Mouse (Mus musculus): Measurements from ENCODE around the gene Lrrc57. TPM values are rescaled to one million over a fixed set of nuclear protein-coding genes. Genes with fewer than 3 reads are reported as not detected.

Lrrc57 gene
- total RNA-seq (2021) = 10 to 100 TPM; 11.5 to 12.0 TPM
- long read RNA-seq, experiment 1, transcript Lrrc57-204 (6 exons, 1,961 nt) = minor isoform, 5 of 26 reads
- long read RNA-seq, experiment 1, transcript Lrrc57-202 (6 exons, 1,962 nt) = major isoform, 6 of 26 reads
- long read RNA-seq, experiment 1, partial matches to known transcripts = 2 of 26 reads
- long read RNA-seq, experiment 1, other reads (novel, unspliced or antisense) = 10 of 26 reads
- long read RNA-seq, experiment 2, transcript Lrrc57-204 (6 exons, 1,961 nt) = major isoform, 9 of 27 reads
- long read RNA-seq, experiment 2, partial matches to known transcripts = 1 of 27 reads
- long read RNA-seq, experiment 2, other reads (novel, unspliced or antisense) = 12 of 27 reads

DNA sequence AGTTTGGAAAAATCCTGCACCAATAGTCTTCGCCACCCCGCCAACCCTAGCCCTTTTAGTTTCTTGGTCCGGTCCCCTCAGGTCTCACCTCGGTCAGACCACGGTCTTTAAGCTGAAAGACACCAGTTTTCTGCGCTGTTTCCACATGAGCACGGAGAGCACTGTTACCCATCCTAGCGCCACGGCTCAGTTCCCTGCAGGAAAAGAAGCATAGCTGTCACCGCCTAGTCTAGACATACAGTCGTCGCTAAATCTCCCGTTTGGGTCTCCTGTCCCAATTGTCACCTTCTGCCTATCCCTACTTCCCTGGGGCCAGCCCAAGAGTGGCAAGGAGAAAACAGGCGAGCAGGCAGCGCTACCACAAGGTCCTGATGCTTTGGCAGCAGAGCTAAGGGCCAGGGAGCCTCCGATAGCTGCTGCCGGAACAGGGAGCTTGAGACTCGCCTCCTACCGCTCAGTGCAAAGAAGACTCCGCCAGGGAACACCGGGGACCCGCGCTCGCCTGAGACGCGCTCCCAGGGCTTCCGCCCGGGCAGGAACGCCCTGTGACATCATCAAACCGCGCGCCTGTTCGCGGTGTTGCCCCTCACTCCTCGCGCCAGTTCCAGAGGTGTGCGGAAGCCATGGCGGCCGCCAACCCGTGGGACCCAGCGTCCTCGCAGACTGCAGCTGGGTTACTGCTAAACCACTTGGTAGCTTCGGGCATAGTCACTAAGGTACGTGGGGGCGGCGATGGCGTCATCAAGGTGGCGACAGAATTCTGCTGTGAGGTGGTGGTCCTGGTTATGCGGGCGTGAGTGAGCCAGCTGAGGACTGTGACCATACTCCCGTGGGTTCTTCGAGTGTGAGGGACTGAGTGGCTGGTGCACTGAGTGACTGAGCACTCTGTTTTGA lies at the start of gene Lrrc57, which contains the start of gene Haus2:
TSS of gene Lrrc57 (minus strand) at position 691 of the 894 bp plus-strand sequence.
TSS of gene Haus2 (plus strand) at position 554 of the 894 bp plus-strand sequence.
- DNase-seq = peak; percentile 92

- DNase-seq = no peak
These were observed 49.2 kb upstream of the Lrrc57 start for GRCm38 (mm10) chr2:120658486-120658885.

- DNase-seq = no peak
These were observed 47.4 kb upstream of the Lrrc57 start for GRCm38 (mm10) chr2:120656711-120657110.

GRCm38 (mm10) chr2:120655905-120656304 lies 46.6 kb upstream of the Lrrc57 start:
- no peak for DNase-seq

- no peak for DNase-seq
These were observed 45.4 kb upstream of the Lrrc57 start for GRCm38 (mm10) chr2:120654693-120655092.

GRCm38 (mm10) chr2:120652925-120653284 lies 43.6 kb upstream of the Lrrc57 start:
- no peak for DNase-seq

GRCm38 (mm10) chr2:120652256-120652924 lies 43.1 kb upstream of the Lrrc57 start:
- DNase-seq = no peak

GRCm38 (mm10) chr2:120646777-120647176 lies 37.5 kb upstream of the Lrrc57 start:
- DNase-seq = peak; percentile 14

- peak; percentile 67 for DNase-seq
These were observed 34.5 kb upstream of the Lrrc57 start for GRCm38 (mm10) chr2:120643836-120644235.

GRCm38 (mm10) chr2:120640835-120641234 lies 31.5 kb upstream of the Lrrc57 start:
- no peak for DNase-seq

- DNase-seq = no peak
These were observed 22.6 kb upstream of the Lrrc57 start for GRCm38 (mm10) chr2:120631957-120632356.

DNA sequence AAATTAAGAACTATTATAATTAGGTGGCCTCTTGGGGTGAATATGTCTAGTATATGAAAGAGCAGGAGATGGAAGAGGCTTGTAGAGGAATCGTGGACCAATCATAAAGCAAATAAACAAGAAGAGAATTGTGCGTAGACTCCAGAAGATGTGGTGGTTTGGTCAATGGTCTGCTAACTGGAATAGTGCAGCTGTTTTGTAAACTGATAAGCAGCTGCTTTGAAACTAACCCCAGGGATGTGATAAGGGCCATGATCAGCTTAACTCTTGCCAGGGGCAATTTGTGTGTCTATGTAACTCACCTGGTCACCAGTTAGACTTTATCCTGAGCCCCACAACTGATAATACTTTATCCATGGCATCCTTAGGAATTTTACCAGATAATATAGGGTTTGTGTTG lies 22.2 kb upstream of the Lrrc57 start:
- no peak for DNase-seq

- no peak for DNase-seq
These were observed 21.3 kb upstream of the Lrrc57 start for GRCm38 (mm10) chr2:120630655-120631054.

DNA sequence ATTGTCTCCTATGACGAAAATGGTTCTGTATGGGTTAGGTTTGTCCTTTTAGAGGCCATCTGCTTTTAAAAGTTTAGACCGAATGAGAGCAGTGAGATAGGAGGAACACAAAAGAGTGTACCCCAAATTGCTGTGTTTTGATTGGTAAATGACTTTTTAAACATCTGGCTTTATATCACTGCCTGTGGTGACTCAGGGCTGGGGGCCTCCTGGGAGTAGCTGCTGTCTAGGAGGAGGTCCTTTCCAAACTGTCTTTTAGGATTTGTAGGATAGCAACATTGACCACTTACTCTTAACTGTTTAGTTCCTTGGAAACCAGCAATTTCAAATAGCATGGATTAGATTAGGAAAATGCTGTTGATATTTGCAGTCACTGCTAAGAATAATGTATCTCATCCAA lies 20.9 kb upstream of the Lrrc57 start:
- peak; percentile 33 for DNase-seq

DNA sequence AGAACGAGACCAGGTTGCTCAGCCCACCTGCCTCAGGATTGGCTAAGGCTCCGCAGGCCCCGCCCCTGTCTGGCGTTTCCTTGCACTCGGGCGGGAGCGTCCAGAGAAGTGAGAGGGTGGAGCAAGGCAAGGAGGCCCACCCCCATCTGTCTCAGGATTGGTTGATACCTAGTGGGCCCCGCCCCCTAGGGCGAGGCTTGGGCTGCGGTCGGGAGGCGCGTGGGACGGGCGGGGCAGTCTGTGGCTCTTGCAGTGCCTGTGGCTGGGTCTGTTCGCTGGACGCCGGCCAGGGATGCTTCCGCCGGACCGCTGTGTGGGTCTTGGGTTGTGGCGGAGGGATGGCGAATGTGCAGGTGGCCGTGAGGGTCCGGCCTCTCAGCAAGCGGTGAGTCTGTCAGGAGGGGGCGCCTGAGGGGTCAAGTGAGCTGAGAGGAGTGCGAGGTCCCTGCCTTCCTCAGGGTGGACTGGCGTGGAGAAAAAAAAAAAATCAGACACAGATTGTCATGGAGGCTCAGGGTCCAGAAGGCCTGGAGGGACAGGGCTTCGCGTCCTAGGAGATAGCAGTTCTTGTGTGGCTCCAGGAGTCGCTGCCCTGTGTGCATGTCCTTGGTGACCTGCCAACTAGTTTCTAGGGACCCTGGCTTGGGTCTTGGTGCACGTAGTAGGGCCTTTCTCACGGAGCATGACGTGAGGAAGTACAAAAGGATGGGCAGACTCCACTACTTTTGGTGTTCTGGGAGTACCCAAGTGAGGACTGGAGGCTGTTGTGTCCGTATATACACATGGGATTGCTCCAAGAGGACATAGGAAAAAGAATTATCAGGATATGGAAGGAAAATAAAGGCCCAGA lies 19.8 kb upstream of the Lrrc57 start, which contains the start of gene Stard9:
TSS of gene Stard9 (plus strand) at position 236 of the 850 bp plus-strand sequence.
- peak; percentile 98 for DNase-seq

- DNase-seq = no peak
These were observed 19.0 kb upstream of the Lrrc57 start for GRCm38 (mm10) chr2:120628076-120628865.

DNA sequence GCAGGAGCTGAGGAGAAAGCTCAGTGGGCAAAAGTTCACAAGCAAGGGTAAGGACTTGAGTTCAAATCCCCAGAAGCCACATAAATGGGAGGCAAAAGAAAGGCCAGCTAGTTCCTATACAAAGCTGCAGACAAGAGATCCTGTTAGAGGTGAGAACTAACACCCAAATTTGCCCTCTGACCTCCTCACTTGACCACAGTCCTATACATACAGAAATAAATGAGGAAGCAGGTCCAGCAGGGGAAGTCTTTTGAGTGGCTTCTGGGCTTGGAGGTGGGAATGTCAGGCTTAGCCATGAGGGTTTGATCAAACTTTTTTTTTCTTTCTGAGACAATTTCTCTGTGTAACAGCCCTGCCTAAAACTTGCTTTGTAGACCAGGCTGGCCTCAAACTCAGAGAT lies 13.6 kb upstream of the Lrrc57 start:
- no peak for DNase-seq

DNA sequence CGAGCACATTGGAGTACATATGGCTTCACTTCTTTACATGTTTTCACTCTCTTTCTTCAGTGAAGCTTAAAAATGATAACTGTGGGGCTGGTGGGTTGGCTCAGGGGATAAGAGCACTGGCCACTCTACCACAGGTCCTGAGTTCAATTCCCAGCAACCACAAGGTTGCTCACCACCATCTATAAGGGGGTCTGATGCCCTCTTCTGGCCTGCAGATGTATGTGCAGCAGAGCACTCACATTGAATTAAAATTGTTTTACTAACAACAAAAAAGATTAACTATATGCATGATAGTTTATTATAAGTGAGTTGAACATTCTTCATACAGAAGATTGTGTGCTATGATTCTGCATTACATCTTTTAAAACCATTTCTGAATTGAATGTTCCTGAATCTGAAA lies 10.2 kb upstream of the Lrrc57 start:
- no peak for DNase-seq

DNA sequence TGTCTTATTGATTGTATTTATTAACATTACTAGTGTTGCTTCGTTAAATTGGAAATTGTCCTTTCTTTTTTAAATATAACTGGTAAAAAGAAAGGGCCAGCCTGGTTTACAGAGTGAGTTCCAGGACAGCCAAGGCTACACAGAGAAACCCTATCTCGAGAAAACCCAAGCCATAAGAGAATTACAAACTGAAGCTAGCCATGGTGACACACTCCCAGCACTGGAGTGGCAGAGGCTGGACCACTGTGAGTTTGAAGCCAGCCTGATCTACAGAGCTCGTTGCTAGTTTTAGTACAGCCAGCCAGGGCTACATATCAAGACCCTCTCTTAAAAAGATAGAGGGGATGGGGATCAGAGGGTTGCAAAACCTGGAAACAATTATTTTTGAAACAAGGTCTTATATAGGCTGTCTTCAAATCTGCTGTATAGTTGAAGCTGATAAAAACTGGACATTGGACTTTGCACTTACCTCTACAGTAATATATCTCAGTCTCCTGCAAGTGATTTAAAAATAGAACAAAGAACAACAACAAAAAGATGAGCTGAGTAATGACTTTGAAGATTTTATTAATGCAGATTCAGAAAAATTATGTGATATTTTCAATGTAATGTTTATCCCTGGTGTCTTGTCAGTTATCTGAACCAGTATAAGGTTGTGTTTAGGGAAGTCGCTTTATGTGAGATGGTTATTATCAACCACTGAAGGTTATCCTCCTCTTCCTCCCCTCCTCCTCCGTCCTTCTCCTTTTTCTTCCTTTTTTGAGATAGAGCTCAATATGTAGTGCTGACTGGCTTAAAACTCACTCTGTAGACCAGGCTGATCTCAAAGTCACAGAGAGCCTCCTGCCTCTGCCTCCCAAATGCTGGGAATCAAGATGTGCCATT lies 7.2 kb upstream of the Lrrc57 start:
- no peak for DNase-seq
